Mouse (Mus musculus): ENCODE measurements around the gene Cd180. TPM values are rescaled to one million over a fixed set of nuclear protein-coding genes. Genes with fewer than 3 reads are reported as not detected.

Cd180 gene
- polyA plus RNA-seq, 1 experiment from 2014 or later = 0.66 TPM

DNA sequence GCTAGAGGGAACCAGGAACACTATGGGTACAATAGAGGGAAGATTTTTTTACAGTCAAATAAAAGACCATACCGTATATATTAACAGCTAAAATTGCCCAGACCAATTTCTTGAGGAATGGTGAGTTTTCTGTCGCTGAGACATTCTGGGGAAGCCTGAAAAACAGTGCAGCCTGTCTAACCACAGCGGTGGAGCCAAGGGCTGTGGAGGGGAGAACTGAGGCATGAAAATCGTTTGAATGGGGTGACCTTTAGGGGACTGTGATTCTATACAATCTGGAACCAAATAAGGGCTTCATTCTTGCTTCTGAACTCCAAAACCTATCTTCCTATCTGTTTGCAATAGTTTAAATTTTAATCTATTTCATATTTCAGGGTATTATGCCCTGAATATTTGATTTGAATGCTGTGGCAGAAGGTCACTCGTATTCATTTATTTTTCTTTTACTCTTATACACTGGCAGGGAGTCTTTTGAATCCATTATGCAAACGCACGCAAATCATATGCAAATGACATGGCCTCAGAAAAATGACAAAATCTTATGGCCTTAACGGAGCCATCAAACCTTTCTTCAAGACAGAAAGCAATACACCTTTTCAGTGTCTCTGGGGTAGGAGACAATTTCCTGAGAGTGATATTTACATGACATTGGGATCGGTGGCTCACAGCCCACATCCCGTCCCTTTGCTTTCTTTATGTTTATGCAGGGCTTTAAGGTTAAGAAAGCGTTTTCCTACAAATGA is 1.8 kb upstream of the Cd180 start:
- DNase-seq (ENCODE audit: low spot score) = no peak
- Histone ChIP-seq H3K36me3 (ENCODE audit: control insufficient read depth, insufficient read depth, low read length) (no peaks in the 10 kb centered on the region), H3K9ac (ENCODE audit: low read length) (no peak overlapping the region), H3K4me2 (ENCODE audit: low read length) (no peak overlapping the region), H3K27me3 (replicated peaks; ENCODE audit: control insufficient read depth, insufficient read depth, low read length) (no peaks in the 10 kb centered on the region), H3K27ac (ENCODE audit: low read depth, low read length) (no peak overlapping the region), H3K9me3 (replicated peaks; ENCODE audit: control insufficient read depth, low read length) (no peaks in the 10 kb centered on the region), H3K4me3 (ENCODE audit: low read depth, low read length) (no peak overlapping the region), H3K4me1 (ENCODE audit: control insufficient read depth, insufficient read depth, low read length) (peaks cover 3% of the 10 kb centered on the region; the same call in 1 of the 2 replicates)
- 26% methylated on average over 11 of the region's 11 CpGs for WGBS
- peak; percentile 60; the same call in 1 of the 2 replicates for ATAC-seq

DNA sequence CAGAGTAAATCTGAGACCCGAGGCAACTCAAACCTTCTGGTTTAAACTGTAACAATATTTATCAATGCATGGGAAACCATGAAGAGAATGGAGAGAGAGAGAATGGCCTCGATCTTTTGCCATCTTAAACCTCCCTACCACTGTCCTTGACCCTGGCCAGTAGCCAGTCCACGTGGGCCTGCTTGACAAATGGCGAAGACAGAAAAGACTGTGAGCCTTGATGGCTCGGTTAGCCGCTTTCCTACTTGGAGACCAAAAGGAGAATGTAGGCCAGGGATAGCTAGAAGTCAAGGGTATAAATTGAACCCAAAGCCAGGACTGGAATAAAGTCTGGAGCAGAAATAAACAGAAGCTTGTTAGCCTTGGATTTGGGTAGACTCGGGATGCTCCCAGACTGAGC is 796 bp downstream of the Cd180 start:
- Histone ChIP-seq H3K9ac (ENCODE audit: low read length) (no peak overlapping the region), H3K27me3 (replicated peaks; ENCODE audit: control insufficient read depth, insufficient read depth, low read length) (no peaks in the 10 kb centered on the region), H3K36me3 (ENCODE audit: control insufficient read depth, insufficient read depth, low read length) (no peaks in the 10 kb centered on the region), H3K27ac (ENCODE audit: low read depth, low read length) (no peak overlapping the region), H3K4me1 (ENCODE audit: control insufficient read depth, insufficient read depth, low read length) (peaks cover 7% of the 10 kb centered on the region; the same call in 1 of the 2 replicates), H3K4me2 (ENCODE audit: low read length) (no peak overlapping the region), H3K9me3 (replicated peaks; ENCODE audit: control insufficient read depth, low read length) (no peaks in the 10 kb centered on the region), H3K4me3 (ENCODE audit: low read depth, low read length) (no peak overlapping the region)
- DNase-seq (ENCODE audit: low spot score) = no peak
- 91% methylated on average over 7 of the region's 7 CpGs for WGBS
- ATAC-seq = no peak

DNA sequence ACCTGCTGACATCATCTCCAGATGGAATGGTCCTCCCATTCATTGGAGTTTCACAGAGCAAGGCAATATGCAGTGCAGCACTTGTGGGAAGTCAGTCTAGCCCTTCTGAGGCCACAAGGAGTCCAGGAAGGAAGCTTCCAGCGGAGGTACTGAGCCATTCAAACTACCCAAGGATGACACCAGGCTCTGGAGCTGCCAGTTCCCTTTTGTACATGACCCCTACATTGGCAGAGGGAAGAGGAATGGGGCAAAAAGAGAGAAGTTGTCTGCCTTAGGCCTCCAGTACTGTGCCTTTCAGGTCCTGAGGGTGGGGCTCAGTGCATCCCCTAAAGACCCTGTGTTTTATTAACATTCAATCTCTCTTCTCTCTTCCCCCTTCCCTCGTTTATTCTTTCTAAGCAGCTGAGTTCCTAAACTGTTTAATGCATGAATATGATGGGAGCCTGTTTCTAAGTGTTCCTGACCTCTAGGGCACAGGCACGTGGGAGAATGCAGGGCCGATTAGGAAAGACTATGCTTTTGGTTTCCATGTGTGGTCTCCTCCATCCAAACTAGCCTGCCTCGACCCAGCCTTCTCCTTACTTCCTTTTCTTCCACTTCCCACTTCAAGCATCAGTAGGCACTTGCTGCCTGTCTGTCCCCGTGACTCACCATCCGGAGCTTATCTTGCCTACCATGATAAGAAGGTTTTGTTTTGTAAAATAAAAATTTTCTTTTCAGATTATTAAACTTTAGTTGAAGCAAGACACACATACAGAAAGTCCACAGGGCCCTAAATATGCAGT is 2.0 kb downstream of the Cd180 start:
- Histone ChIP-seq H3K4me3 (ENCODE audit: low read depth, low read length) (no peak overlapping the region), H3K4me1 (ENCODE audit: control insufficient read depth, insufficient read depth, low read length) (peaks cover 10% of the 10 kb centered on the region; the same call in 1 of the 2 replicates), H3K9ac (ENCODE audit: low read length) (no peak overlapping the region), H3K9me3 (replicated peaks; ENCODE audit: control insufficient read depth, low read length) (no peaks in the 10 kb centered on the region), H3K27me3 (replicated peaks; ENCODE audit: control insufficient read depth, insufficient read depth, low read length) (no peaks in the 10 kb centered on the region), H3K4me2 (ENCODE audit: low read length) (no peak overlapping the region), H3K36me3 (ENCODE audit: control insufficient read depth, insufficient read depth, low read length) (no peaks in the 10 kb centered on the region), H3K27ac (ENCODE audit: low read depth, low read length) (no peak overlapping the region)
- ATAC-seq (no peak), DNase-seq (ENCODE audit: low spot score) (no peak)
- WGBS = 77% methylated on average over 7 of the region's 7 CpGs

DNA sequence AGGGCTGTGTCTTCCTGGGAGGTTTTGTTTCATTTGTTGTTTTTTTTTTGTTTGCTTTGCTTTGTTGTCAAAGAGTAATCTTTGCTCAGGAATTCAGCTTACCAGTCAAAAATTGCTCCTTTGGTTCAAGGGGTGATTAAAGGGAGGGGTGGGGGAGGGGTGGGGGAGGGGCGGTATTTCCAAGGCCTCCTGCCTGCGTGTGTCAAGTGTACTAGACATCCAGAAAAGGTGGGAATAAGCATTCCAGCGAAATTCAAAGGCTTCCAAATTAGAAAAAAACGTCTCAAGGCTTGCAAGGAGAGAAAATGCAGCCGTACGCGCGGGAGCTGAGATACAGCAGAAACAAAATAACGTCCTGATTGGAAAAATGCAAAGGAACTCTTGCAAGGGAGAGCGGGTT is 5.0 kb downstream of the Cd180 start:
- WGBS = 2% methylated on average over 10 of the region's 10 CpGs

DNA sequence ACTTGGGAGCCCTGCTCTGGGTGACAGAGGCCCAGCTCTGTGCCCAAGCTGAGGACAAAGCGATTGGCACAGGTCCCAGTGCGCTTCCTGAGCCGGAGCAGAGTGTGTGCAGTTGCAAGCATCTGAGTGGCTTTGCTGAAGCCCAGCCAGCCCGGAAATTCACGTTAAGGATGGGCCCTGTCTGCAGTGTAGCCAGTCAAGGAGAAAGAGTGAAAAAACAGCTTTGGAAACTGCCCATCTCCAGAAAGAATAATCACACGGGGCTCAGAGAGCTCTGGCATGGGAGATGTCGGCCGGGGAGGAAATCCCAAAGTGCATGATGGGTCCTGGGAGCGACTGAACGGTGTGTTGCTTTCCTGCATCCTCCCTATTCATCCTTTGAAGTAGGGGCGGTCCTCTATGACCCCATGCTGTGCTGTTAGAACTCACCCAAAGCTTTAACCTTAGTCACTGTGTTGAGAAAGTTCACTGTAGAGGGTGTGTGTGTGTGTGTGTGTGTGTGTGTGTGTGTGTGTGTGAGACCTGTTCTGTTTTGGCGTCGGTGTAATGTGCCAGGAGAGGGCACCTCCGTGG is 5.5 kb downstream of the Cd180 start:
- Histone ChIP-seq H3K27ac (ENCODE audit: low read depth, low read length) (peak overlapping the region; percentile 86), H3K36me3 (ENCODE audit: control insufficient read depth, insufficient read depth, low read length) (no peaks in the 10 kb centered on the region), H3K9me3 (replicated peaks; ENCODE audit: control insufficient read depth, low read length) (no peaks in the 10 kb centered on the region), H3K9ac (ENCODE audit: low read length) (peak overlapping the region; percentile 50), H3K27me3 (replicated peaks; ENCODE audit: control insufficient read depth, insufficient read depth, low read length) (no peaks in the 10 kb centered on the region), H3K4me1 (ENCODE audit: control insufficient read depth, insufficient read depth, low read length) (peaks cover 6% of the 10 kb centered on the region; the same call in 1 of the 2 replicates), H3K4me3 (ENCODE audit: low read depth, low read length) (peak overlapping the region; percentile 8), H3K4me2 (ENCODE audit: low read length) (peak overlapping the region; percentile 45)
- peak; percentile 96 for ATAC-seq
- 10% methylated on average over 14 of the region's 14 CpGs for WGBS
- DNase-seq (ENCODE audit: low spot score) = peak; percentile 95

More for the DNA sequence above, 5.0 kb downstream of the Cd180 start:
- no peak for DNase-seq (ENCODE audit: low spot score)
- Histone ChIP-seq H3K4me2 (ENCODE audit: low read length) (peak overlapping the region; percentile 45), H3K4me3 (ENCODE audit: low read depth, low read length) (peak overlapping the region; percentile 8), H3K27ac (ENCODE audit: low read depth, low read length) (peak overlapping the region; percentile 86), H3K36me3 (ENCODE audit: control insufficient read depth, insufficient read depth, low read length) (no peaks in the 10 kb centered on the region), H3K27me3 (replicated peaks; ENCODE audit: control insufficient read depth, insufficient read depth, low read length) (no peaks in the 10 kb centered on the region), H3K9me3 (replicated peaks; ENCODE audit: control insufficient read depth, low read length) (no peaks in the 10 kb centered on the region), H3K4me1 (ENCODE audit: control insufficient read depth, insufficient read depth, low read length) (peaks cover 6% of the 10 kb centered on the region; the same call in 1 of the 2 replicates), H3K9ac (ENCODE audit: low read length) (peak overlapping the region; percentile 50)
- peak; percentile 44; the same call in 1 of the 2 replicates for ATAC-seq

DNA sequence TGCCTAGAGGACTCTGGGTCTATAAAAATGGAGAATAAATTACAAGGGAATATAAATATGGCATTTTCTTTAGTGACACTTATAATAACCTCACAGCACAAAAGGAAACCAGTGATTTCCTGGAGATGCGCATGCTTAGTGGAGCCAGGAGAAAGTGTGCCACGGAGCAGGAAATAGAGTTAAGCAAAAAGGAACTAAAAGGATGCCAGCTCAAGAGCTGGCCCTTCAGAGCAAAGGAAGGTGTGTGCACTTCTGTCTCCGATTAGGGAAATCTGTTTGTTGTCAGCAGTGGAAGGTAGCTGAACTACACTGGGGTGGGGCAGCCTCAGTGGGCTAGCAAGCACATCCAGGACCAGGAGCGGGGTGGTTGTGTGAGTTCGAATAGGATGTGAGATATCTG is 6.8 kb downstream of the Cd180 start:
- DNase-seq (ENCODE audit: low spot score) = no peak
- H3K9me3 ChIP-seq (replicated peaks; ENCODE audit: control insufficient read depth, low read length) = no peaks in the 10 kb centered on the region
- no peak overlapping the region for H3K4me3 ChIP-seq (ENCODE audit: low read depth, low read length)
- no peak overlapping the region for H3K27ac ChIP-seq (ENCODE audit: low read depth, low read length)
- H3K36me3 ChIP-seq (ENCODE audit: control insufficient read depth, insufficient read depth, low read length) = no peaks in the 10 kb centered on the region
- no peak overlapping the region for H3K4me2 ChIP-seq (ENCODE audit: low read length)
- H3K9ac ChIP-seq (ENCODE audit: low read length) = no peak overlapping the region
- no peak for ATAC-seq
- 86% methylated on average over 5 of the region's 5 CpGs for WGBS
- peaks cover 6% of the 10 kb centered on the region; the same call in 1 of the 2 replicates for H3K4me1 ChIP-seq (ENCODE audit: control insufficient read depth, insufficient read depth, low read length)
- H3K27me3 ChIP-seq (replicated peaks; ENCODE audit: control insufficient read depth, insufficient read depth, low read length) = no peaks in the 10 kb centered on the region

DNA sequence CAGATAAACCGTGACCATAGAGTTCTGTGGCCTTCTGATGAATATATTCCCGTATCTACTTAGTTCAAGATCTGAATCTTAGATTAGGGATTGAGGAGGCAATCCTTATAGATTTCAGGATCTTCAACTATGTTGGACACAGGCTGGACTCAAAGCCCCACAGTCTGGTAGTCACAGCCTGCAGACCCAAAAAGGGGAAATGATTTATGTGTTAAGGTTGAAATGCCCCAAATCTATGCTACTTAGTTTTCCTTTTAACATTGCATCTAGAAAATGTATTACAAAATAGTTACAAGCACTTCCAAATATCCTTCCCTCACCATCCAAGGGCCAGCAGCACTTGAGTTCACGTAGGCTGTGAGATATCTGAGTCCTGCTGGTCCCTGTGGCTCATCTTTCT is 7.4 kb downstream of the Cd180 start:
- Histone ChIP-seq H3K4me2 (ENCODE audit: low read length) (no peak overlapping the region), H3K9me3 (replicated peaks; ENCODE audit: control insufficient read depth, low read length) (no peaks in the 10 kb centered on the region), H3K4me1 (ENCODE audit: control insufficient read depth, insufficient read depth, low read length) (peaks cover 6% of the 10 kb centered on the region; the same call in 1 of the 2 replicates), H3K36me3 (ENCODE audit: control insufficient read depth, insufficient read depth, low read length) (no peaks in the 10 kb centered on the region), H3K4me3 (ENCODE audit: low read depth, low read length) (no peak overlapping the region), H3K27ac (ENCODE audit: low read depth, low read length) (no peak overlapping the region), H3K9ac (ENCODE audit: low read length) (no peak overlapping the region), H3K27me3 (replicated peaks; ENCODE audit: control insufficient read depth, insufficient read depth, low read length) (no peaks in the 10 kb centered on the region)
- ATAC-seq (no peak), DNase-seq (ENCODE audit: low spot score) (no peak)
- WGBS = 95% methylated on average over 3 of the region's 3 CpGs

DNA sequence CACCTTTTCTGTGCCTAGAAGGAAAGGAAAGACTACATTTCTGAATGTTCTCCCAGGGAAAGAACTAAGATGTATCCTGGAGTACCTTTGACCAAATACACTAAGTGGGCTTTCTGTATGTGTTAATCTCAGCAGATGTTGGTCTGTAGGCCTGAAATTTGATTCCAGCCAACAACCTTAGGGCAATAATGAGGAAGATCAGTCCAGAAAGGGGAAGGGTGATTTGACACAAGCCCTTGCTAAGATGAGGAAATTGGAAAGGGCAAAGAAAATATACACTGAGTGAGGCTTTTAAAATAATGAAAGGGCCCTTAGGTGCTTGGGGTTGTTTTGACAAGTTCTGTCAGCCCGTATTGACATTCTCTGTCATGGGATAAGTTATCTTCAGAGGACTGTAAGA is 23.6 kb downstream of the Cd180 start:
- H3K4me3 ChIP-seq (ENCODE audit: low read depth, low read length) = no peak overlapping the region
- WGBS = 81% methylated on average over 1 of the region's 1 CpGs
- H3K4me1 ChIP-seq (ENCODE audit: control insufficient read depth, insufficient read depth, low read length) = no peaks in the 10 kb centered on the region
- no peaks in the 10 kb centered on the region for H3K36me3 ChIP-seq (ENCODE audit: control insufficient read depth, insufficient read depth, low read length)
- ATAC-seq (no peak), DNase-seq (ENCODE audit: low spot score) (no peak)
- no peaks in the 10 kb centered on the region for H3K27me3 ChIP-seq (replicated peaks; ENCODE audit: control insufficient read depth, insufficient read depth, low read length)
- no peak overlapping the region for H3K4me2 ChIP-seq (ENCODE audit: low read length)
- no peak overlapping the region for H3K9ac ChIP-seq (ENCODE audit: low read length)
- no peak overlapping the region for H3K27ac ChIP-seq (ENCODE audit: low read depth, low read length)
- no peaks in the 10 kb centered on the region for H3K9me3 ChIP-seq (replicated peaks; ENCODE audit: control insufficient read depth, low read length)
